Mouse (Mus musculus) cerebellum, adult 2 months (tissue): ENCODE data around the gene Gm17359. TPM values are rescaled to one million over a fixed set of nuclear protein-coding genes. Genes with fewer than 3 reads are reported as not detected.

ENCODE experiments used
- DNase-seq, 2 experiments: peaks; one replicate each; pipeline ENCODE4 v3.0.0; 2021
- H3K27ac ChIP-seq: fragments of 200-500 bp; 2 replicates; pipeline ENCODE4 v1.5.1; 2012; ENCODE audit warnings: low read length, control low read depth, inconsistent platforms; ENCODE audit not compliant: insufficient read depth
- H3K27me3 ChIP-seq: fragments of 200-500 bp; 2 replicates; pipeline ENCODE4 v1.6.1; 2012; ENCODE audit warnings: inconsistent platforms, mild to moderate bottlenecking, low read length, moderate library complexity; ENCODE audit not compliant: control insufficient read depth, insufficient read depth
- H3K4me1 ChIP-seq: fragments of 200-500 bp; 2 replicates; pipeline ENCODE4 v1.6.1; 2011; ENCODE audit warnings: low read length; ENCODE audit not compliant: control insufficient read depth, insufficient read depth
- H3K4me3 ChIP-seq: fragments of 200-500 bp; replicated peaks from 2 replicates; pipeline ENCODE3; 2011; ENCODE audit warnings: mild to moderate bottlenecking, low read depth, low read length, control low read depth; ENCODE audit not compliant: insufficient read depth
- CTCF ChIP-seq: fragments of 200-500 bp; IDR thresholded peaks from 2 replicates; pipeline ENCODE4 v1.5.1; 2011; ENCODE audit warnings: low read depth, mild to moderate bottlenecking, control low read depth, low read length, moderate library complexity, borderline replicate concordance; ENCODE audit not compliant: insufficient read depth
- POLR2A ChIP-seq: fragments of 200-500 bp; IDR thresholded peaks from 2 replicates; pipeline ENCODE4 v1.6.1; 2011; ENCODE audit warnings: low read length, control low read depth, borderline replicate concordance; ENCODE audit not compliant: insufficient read depth
- WGBS: fragments of 180-500 bp; shearing (Covaris S2); methylation state at CpG from one replicate; pipeline ENCODE4 v1.1.7; 2018; 5-methylcytosine and 5-hydroxymethylcytosine counted together
- polyA plus RNA-seq: library from polyadenylated mRNA; depleted of rRNA; stranded (reverse); fragments of >200 nt; gene quantifications from 2 replicates; pipeline ENCODE4 v1.2.3, GENCODE M21; 2012

Gene Gm17359
- polyA plus RNA-seq, 1 experiment: not detected

DNA sequence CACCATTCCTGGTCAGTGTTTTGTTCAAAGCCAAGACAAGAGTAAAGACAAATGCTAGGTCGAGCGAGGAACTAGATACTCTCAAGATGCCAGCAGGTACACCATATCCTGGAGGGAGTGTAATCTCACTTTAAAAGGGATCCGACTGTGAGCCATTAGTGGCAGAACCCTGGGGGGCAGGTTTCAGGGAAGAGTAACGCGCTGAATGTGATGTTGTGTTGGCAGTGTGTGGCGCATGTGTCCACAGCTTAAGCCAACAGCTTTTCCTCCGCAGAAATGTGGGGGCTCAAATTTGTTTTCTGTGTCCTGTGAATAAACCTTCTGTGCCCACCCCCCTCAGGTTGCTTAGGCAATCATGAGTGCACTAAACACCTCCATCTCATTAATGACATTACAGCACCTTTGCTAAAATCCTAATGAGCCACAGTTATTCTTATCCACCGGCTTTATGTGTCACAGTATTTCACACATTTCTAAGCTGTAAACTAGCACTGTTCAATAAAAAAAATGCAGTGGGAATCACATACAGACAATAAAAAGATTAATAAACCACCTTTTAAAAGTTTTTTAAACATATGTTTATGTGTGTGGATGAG lies 49.1 kb downstream of the Gm17359 start:
- Histone ChIP-seq H3K27me3 (no peaks in the 10 kb centered on the region), H3K4me1 (no peaks in the 10 kb centered on the region), H3K27ac (no peak overlapping the region), H3K4me3 (no peak overlapping the region)
- DNase-seq: no peak
- TF ChIP-seq POLR2A (no peak), CTCF (no peak)
- 21% methylated on average over 8 of the region's 8 CpGs for WGBS

DNA sequence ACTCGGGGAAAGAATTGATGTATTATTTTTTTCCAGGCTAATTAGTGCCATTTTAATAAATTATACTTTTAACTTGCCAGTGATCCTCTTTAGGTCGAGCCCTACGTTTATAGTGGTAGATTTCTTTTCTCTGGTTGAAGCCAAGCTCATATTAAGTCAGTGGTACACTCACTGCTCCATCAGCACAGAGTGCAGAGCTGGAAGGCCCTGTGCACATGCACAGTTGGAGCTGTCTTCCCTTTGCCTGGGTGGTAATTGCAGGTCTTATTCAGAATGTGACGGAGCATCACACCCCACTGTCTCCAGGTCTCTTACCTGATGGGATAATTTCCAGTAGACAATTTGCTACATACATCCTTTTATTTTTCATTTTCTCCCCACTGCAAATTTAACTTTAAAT lies 52.6 kb downstream of the Gm17359 start:
- Histone ChIP-seq H3K27me3 (no peaks in the 10 kb centered on the region), H3K4me1 (no peaks in the 10 kb centered on the region), H3K27ac (no peak overlapping the region), H3K4me3 (no peak overlapping the region)
- TF ChIP-seq CTCF: no peak
- no peak for TF ChIP-seq POLR2A
- 80% methylated on average over 4 of the region's 4 CpGs for WGBS
- DNase-seq: no peak

DNA sequence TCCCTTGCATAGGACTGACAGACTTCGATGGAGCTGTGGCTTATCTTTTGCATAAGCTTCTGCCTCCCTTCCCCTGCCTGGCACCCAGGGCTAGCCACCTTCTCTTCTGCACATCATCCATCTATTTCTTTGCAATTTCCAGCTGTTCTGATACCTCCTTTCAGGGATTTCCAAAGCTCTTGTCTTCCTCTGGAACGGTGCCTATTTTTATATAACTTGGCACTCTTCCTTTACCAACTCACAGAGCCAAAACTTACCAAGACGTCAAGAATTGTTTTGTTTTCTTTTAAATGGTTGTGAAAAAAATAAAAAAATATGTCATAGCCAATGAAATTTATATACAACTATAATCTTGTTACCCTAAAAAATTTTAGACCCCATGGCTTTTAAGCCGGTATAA lies 64.1 kb downstream of the Gm17359 start:
- 22% methylated on average over 4 of the region's 4 CpGs for WGBS
- no peak for DNase-seq
- Histone ChIP-seq H3K27me3 (no peaks in the 10 kb centered on the region), H3K27ac (no peak overlapping the region), H3K4me3 (no peak overlapping the region), H3K4me1 (no peaks in the 10 kb centered on the region)
- TF ChIP-seq CTCF (no peak), POLR2A (no peak)

DNA sequence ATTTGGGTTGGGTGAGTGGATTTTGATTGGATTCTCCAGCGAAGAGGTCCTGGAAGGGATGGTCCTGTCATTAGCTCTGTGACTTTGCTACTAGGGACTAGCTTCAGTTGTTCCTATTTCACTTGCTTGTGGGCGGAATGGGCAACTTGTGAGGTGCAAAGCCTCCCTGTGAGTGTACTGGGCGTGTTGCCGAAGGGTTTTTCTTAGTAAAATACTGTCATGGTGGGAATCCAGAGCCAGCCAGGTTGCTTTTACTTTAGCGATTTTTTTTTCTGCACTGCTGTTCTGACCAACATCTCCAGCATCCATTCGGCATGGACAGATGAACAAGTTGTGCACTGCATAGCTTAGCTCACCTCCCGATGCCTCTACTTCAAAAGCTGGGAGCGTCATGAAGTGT lies 65.6 kb downstream of the Gm17359 start:
- 94% methylated on average over 8 of the region's 8 CpGs for WGBS
- no peak overlapping the region for H3K4me3 ChIP-seq
- TF ChIP-seq CTCF (no peak), POLR2A (no peak)

DNA sequence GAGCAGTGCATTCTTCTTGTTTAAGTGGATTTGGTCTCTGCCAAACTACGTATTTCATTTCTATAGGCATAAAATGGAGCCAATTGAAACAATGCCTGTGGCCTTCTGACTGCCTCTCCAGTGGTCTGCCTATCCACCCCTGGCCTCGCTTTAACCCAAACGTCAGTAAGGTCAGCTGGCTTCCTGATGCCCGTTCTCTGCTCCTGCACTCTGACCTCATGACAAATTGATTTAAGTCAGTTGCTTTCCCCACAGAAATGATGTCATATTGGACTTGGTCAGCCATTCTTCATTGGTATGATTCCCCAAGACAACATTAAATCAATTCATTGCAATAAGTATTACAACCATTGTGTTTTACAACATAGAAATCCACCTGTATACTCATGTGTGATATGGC lies 72.1 kb downstream of the Gm17359 start:
- WGBS: 60% methylated on average over 4 of the region's 4 CpGs
- Histone ChIP-seq H3K4me1 (no peaks in the 10 kb centered on the region), H3K4me3 (no peak overlapping the region), H3K27me3 (no peaks in the 10 kb centered on the region), H3K27ac (no peak overlapping the region)
- DNase-seq: no peak
- TF ChIP-seq CTCF: no peak
- TF ChIP-seq POLR2A: no peak

More for the DNA sequence above, 65.6 kb downstream of the Gm17359 start:
- H3K27me3 ChIP-seq: no peaks in the 10 kb centered on the region
- H3K4me1 ChIP-seq: no peaks in the 10 kb centered on the region
- no peak overlapping the region for H3K27ac ChIP-seq
- DNase-seq: no peak

DNA sequence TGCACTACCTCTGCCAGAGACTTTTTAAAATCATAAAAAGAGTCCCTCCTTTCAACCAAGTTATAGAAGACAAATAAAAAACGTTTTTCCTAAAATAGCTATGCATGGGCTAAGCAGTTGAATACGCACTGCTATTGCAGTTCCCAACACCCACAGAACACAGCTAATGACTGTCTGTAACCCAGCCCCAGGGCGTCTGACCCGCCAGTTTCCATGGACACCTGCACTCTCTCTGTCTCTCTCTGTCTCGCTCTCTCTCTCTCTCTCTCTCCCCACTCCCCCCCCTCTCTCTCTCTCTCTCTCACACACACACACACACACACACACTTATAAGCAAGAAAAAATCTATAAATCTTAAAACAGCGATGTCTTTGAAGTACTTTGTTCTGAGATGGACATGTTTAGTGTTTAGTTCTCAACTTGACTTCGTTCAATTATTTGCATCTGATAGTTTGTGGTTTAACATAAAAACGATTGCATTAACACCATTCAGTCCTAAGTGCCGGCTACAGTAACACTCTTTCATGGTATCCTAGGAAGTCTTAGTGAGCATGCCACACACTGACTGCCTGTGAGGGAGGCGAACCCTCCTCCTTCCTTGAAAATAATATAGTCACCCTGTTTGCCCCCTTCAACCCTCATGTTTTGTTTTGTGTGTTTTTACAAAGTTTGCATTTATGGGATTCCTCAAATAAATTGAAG lies 73.6 kb downstream of the Gm17359 start:
- DNase-seq: no peak
- Histone ChIP-seq H3K27ac (no peak overlapping the region), H3K4me3 (no peak overlapping the region), H3K27me3 (no peaks in the 10 kb centered on the region), H3K4me1 (no peaks in the 10 kb centered on the region)
- WGBS: 29% methylated on average over 10 of the region's 10 CpGs
- no peak for TF ChIP-seq POLR2A
- no peak for TF ChIP-seq CTCF

DNA sequence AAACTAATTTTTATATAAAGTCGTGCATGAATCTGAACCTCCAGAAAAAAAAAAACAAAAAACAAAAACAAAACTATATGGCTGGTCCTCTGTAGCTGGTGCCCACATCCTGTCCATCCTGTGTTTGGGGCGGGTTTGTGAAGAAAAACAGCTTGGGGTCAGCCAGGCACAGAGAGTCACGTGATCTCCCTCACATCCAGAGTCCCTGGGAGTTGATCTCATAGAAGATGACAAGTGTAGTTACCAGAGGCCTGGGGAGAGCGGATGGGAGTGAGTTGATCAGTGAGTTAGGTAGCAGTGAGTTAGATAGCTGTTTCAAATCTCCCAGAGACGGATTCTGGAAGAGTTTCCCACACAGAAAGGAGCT lies 74.2 kb downstream of the Gm17359 start:
- 37% methylated on average over 5 of the region's 5 CpGs for WGBS
- no peak overlapping the region for H3K4me3 ChIP-seq
- no peak for TF ChIP-seq CTCF
- no peak for TF ChIP-seq POLR2A
- no peak overlapping the region for H3K27ac ChIP-seq
- no peaks in the 10 kb centered on the region for H3K27me3 ChIP-seq
- DNase-seq: no peak
- no peaks in the 10 kb centered on the region for H3K4me1 ChIP-seq

DNA sequence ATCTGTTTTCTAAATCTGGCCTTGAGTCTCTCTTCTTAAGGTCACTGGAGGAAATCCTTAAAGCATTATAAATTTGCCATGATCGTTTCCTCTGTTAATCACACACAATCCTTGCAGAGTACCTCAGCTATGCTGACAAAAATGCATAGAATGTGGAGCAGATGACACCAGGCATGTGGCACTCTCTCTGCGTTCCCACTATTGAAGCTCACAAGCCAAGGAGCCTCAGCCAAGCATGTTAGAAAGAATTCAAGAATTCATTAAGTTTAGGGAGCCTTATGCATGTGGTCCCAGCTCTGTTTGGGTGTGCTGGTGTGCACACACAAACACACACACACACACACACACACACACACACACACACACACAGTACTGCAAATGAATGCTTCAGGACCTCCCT lies 75.2 kb downstream of the Gm17359 start:
- Histone ChIP-seq H3K27me3 (no peaks in the 10 kb centered on the region), H3K4me1 (no peaks in the 10 kb centered on the region), H3K27ac (no peak overlapping the region), H3K4me3 (no peak overlapping the region)
- 46% methylated on average over 2 of the region's 2 CpGs for WGBS
- DNase-seq: no peak
- no peak for TF ChIP-seq POLR2A
- TF ChIP-seq CTCF: no peak
